Mouse (Mus musculus) lung, postnatal 10 days (tissue): ENCODE results near the gene Pm20d2.

Experiments
- DNase-seq: peaks from one replicate; pipeline ENCODE4 v3.0.0; 2021

Pm20d2 gene

DNA sequence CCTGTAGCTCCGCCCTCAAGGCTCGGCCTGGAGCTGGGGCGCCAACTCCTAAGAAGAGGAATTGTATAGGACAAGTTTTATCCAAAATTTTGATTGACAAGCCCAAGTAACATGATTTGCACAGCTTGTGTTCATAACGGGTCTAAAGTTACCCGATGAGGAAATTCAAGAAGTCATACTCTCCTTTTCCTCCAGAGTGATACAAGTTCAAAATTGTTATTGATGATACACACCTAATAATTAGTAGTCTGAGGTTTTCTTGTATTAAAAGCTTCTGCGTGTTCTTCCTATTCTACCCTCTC, at the start of gene Pm20d2:
Gene Pm20d2, minus strand, starts transcription at position 3 of the 302 bp plus-strand sequence.
- DNase-seq = no peak

DNA sequence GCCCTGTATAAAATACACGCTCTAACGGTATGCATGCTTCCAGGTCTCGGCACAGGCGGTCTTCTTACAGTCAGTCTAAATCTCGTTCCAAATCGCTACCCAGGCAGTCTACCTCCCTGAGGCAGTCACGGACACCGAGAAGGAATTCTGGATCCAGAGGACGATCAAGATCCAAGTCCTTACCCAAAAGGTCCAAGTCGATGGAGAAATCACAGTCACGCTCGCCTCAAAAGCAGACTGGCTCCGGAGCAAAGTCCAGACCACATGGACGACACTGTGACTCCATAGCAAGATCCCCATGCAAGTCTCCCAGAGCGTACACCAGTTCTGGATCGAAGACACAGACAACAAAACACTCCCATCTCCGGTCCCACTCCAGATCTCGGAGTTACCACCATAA, 41.3 kb upstream of the Pm20d2 start:
- no peak for DNase-seq

DNA sequence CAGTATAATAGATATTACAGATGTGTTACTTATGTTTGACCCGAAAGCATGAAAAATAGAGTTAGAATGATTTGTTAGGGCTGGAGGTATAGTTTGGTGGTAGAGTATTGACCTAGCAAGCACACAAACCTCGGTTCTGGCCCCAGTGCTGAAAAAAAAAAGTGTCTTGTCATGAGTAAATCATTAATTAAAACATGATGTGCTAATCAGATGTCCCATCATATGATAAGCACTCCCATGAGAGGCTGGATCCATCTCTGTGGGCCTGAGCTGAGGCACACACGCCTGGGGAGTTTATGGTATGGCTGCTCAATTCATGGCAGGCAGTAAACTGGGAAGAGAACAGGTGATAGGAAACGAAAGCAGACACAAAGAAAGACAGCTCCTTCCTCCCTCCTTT, 40.1 kb upstream of the Pm20d2 start:
- DNase-seq = no peak

- DNase-seq = no peak
Measured at GRCm38 (mm10) chr4:33227164-33227563, 37.6 kb upstream of the Pm20d2 start.

DNA sequence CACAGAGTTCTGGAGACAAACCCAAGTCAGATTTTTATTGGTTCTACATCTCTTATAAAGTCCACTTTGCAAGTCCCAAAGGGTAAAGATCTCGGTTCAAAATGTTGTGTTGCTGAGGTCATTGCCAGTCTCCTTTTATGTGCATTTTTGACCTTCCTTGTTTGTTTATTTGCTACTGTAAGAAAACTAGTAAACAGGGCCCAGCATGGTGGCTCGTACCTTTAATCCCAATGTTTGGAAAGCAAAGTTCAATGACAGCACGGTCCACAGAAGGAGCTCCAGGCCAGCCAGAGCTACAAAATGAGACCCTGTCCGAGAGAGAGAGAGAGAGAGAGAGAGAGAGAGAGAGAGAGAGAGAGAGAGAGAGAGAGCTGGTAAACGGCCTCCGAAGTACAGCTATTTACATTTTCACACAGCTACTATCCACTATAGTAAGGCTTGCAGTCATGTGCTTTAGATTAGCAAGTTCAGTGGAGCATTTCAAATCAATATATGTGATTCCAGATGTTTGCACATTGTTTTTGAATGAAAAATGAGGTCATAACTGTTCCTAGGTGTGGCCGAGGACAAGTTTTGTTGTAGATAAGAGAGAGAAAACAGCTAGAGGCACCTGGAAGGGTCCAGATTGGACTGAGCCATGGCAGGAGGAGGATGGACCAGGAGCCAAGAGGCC, 34.6 kb upstream of the Pm20d2 start:
- no peak for DNase-seq

DNA sequence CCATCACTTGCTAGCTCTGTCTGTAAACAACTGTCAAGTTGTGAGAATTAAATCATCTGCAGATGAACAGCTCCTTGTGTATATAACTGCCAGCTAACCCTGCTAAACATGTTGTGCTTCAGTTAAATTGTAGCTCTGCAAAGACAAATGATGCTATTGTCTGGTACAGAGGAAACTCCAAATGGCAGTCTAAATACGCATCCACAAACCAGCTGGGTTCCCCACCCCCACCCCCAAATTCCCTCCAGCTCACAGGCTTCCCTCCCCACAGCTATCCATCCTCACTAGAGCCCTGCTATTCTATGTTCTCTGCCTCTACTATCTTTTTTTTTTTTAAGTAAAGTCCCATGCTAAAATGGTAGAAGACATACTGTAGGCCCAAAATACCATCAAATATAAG, 32.3 kb upstream of the Pm20d2 start:
- DNase-seq = no peak

GRCm38 (mm10) chr4:33208881-33209841, 19.6 kb upstream of the Pm20d2 start, which contains the start of gene Srsf12:
Gene Srsf12 (plus strand): TSS chr4:33208991.
- peak; percentile 7 for DNase-seq

DNA sequence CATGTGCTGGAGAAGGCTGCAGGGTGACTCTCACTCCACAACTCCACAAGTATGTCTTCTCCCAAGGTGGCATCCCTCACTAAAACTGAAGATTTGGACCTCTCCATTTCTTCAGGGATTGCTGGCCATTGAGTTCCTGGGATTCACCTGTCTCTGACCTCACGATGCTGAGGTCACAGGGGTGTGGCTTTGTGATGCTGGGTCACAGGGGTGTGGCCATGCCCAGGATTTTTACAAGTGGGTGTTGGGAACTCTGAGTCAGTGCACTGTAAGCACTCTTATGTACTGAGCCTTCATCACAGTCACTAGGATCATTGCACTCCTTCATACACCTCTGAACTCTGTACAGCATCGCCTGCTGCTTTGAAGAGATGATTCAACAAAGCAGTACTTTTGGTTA, 18.0 kb upstream of the Pm20d2 start:
- no peak for DNase-seq

DNA sequence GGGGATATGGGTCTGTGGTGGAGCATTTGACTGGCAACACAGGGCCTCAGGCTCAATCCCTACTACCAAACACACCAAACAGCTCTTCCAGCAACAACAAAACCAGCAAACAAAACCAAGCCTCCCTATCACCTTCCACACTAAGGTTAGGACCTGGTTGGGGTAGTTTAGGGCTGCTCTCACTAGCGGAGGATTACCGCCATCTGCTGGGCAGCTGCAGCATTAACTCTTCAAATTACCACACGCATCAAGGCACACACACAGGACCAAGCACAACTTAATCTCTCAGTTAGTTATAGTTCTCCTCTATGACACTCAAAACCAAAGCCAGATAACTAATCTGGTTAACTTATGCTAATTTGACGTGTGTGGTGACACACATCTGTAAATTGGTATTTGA, 15.1 kb upstream of the Pm20d2 start:
- DNase-seq = peak; percentile 47

GRCm38 (mm10) chr4:33198117-33198516, 8.6 kb upstream of the Pm20d2 start:
- DNase-seq = no peak

GRCm38 (mm10) chr4:33188781-33189734, 479 bp downstream of the Pm20d2 start:
- DNase-seq = peak; percentile 89

DNA sequence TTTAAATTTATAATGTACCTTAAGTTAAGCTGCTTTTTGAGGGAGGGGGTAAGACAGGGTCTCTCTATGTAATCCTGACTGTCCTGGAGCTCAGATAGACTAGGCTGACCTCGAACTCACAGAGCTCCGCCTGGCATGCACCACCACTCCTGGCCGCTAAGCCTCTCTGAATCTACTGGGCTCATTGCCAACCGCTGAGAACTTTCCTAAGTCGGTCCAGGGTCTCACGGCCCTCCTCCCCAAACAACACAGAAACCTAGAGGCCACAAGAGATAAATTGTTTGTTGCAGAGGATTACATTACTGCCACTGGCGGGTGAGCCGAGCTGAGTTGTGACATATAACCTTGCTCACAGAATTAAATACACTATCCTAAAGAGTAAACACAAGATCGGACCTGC, 1.4 kb downstream of the Pm20d2 start:
- peak; percentile 49 for DNase-seq

GRCm38 (mm10) chr4:33183477-33183876, 6.1 kb downstream of the Pm20d2 start:
- DNase-seq = no peak

GRCm38 (mm10) chr4:33152087-33153038, 37.2 kb downstream of the Pm20d2 start:
- no peak for DNase-seq

GRCm38 (mm10) chr4:33149150-33149549, 40.4 kb downstream of the Pm20d2 start:
- no peak for DNase-seq

DNA sequence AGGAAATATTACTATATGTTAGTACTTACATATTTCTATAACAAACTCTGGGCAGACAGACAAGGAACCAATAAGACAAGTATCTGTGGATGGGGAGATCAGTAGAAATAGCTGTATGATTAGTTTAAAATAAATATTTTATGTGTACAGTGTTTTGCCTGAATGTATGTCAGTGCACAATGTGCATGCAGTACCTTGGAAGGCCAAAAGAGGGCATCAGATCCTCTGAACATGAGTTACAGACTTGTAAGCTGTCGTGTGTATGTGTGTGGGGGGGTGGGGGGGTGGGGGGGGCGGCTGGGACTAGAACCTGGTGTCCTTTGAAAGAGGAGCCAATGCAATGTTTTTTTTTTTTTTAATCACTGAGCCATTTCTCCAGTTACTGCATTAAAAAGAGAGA, 41.7 kb downstream of the Pm20d2 start:
- DNase-seq = peak; percentile 59

DNA sequence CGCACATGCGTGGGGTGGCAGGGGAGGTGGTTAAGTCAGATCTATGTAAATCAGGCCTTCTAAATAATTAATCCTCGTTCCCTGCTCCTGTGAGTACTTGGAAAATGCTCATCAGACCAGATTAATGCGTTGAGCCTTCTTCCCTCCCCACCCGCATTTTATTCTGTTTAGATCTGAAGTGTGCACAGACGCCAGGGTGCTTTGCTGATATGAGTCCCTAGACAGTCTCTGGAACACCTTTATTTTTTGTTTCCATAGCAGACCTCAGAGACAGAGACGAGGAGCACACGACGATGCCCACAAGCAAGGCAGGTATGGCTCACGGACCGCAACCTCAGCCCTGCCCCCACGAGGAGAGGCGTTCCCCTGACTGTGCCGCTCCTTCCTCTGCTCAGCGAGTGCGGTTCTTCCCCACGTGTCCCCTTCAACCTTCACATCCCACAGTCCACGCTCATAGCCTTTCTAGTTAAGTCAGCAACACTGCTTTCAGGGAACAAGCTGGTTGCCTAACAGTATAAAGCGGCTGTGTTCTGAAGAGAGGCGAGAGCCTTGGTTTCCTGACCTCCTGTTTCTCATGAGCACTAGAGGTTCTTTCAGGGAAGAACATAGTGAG, 42.8 kb downstream of the Pm20d2 start:
- no peak for DNase-seq

GRCm38 (mm10) chr4:33132221-33132620, 57.3 kb downstream of the Pm20d2 start, which contains the start of gene Gabrr1:
Gene Gabrr1 (plus strand): TSS chr4:33132521.
- DNase-seq = no peak

DNA sequence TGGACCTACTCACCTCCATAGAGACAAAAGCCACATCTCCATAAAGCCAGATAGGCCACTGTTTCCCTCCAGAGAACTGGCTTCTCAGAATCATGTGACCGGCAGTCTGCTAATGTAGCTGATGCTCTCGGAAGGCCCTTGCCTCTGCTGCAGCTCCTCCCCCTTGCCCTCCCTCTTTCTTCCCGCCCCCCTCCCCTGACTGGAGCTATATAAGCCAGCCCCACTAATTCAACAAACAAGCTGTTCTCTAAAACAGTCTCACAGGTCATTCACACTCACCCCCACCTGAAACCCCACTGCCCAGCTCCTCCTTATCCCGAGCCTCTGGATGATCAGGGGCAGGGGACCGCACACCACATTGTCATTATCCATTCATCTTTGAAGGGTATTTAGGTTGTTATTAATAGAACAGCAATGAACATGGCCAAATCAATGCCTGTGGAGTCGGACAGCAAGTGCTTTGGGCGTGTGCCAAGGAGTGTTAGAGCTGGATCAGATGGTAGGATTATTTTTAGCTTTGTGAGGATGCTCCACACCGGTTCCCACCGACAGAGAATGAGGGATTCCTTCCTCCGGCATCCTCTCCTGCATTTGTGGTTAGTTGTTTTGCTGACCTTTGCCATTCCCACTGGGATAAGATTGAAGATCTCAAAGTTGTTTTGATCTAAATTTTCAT, 64.0 kb downstream of the Pm20d2 start:
- no peak for DNase-seq

- DNase-seq = peak; percentile 62
Measured at GRCm38 (mm10) chr4:33124493-33124892, 65.0 kb downstream of the Pm20d2 start.
